Mouse (Mus musculus) induced T-regulatory cell, adult 2 months (primary cell): ENCODE data around the gene Sbf2.
A peak's percentile ranks its signal among the peaks of the same experiment; 100 is the strongest.

Experiments used
- DNase-seq: peaks from one replicate; pipeline ENCODE4 v3.0.0-alpha.2; 2012; ENCODE audit warnings: low read depth

Sbf2 gene

DNA sequence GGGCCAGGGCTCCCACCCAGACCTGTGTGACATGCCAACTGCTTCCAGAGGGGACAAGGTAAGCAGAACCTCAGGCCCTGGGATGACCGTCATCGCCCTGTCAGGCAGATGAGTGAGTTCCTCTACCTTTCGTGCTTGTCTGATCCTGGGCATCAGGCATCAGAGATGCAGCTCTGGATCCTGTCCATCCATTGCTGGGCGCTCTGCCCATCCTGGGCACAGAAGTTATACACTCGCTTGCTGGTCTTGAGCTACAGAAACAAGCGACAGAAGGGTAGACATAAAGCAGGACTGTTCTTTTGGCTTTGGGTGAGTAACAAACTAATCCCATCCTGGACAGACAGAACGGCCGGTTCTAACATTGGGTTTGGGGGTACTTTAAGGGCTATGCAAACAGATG is 305.5 kb downstream of the Sbf2 start:
- DNase-seq, result no peak

GRCm38 (mm10) chr7:110307741-110308140 is 307.0 kb downstream of the Sbf2 start:
- no peak for DNase-seq

GRCm38 (mm10) chr7:110306281-110306680 is 308.4 kb downstream of the Sbf2 start:
- DNase-seq, result no peak

- no peak for DNase-seq
These were observed 309.2 kb downstream of the Sbf2 start for GRCm38 (mm10) chr7:110305486-110305885.

GRCm38 (mm10) chr7:110302886-110303285 is 311.8 kb downstream of the Sbf2 start:
- no peak for DNase-seq

DNA sequence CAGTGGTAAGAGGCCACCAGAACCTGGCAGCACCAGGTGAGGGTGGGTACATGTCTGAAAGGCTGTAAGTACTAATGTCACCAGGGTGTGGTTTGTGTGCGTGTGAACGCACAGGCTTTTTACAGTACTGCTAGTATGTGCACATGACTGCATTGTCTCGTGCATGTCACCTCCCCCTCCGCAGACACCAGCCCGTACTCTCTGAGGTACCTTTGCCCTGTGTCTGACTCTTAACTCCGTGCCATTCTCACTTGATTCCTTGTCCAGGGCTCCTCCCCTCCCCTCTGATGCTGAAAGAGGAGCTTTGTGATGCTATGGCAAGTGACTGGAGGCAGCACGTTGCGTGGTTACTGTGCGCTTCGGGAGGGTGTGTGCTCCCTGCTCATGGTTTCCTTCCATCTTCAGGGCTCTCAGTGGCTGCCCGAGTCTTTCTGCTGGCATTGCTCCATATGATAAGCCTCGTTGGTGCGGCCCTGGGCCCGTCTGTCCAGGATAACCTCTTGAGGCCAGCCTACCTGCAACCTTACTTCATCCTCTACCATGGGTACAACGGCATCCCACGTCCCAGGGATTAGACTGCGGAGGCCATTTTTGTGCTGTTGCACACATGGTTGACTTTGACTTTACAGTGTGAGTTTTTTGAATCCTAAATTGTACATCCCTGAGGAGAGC is 315.8 kb downstream of the Sbf2 start:
- DNase-seq, result no peak

GRCm38 (mm10) chr7:110298090-110298489 is 316.6 kb downstream of the Sbf2 start:
- DNase-seq, result no peak

- no peak for DNase-seq
These were observed 317.1 kb downstream of the Sbf2 start for GRCm38 (mm10) chr7:110297611-110298010.

DNA sequence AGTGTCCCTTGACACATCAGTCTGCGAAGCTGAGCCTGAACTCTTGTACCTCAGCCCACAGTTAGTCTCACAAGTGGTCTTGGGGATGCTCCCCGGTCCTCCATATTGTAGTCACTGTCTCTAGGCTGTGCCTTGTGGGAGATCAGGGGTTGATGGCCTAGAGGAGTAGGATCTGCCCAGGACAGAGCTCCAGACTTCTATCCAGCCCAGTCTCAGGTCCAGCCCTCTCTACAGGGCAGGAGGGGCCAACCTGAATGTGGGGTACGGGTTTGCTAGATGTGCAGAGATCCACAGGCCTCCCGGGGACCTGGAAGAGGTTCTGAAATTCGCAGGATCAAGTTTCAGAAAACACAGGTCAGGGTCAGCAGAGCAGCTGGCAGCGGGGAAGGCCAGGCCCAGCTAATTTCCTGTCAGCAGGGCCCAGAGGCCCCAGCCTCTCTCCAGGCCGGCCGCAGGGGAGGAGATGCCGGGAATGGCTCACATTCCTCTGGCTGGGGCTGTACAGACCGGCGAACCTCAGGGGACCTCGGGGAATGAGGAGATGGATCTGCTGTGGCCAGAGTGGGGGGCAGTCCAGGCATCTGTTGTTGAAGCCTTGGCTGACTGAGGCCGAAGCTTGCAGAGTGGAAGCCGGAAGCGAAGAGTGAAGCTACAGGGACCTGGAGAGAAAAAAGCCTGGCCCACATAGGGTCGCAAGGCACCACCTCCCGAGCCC is 317.7 kb downstream of the Sbf2 start:
- DNase-seq, result no peak

- DNase-seq, result no peak
These were observed 325.1 kb downstream of the Sbf2 start for GRCm38 (mm10) chr7:110289647-110290046.

DNA sequence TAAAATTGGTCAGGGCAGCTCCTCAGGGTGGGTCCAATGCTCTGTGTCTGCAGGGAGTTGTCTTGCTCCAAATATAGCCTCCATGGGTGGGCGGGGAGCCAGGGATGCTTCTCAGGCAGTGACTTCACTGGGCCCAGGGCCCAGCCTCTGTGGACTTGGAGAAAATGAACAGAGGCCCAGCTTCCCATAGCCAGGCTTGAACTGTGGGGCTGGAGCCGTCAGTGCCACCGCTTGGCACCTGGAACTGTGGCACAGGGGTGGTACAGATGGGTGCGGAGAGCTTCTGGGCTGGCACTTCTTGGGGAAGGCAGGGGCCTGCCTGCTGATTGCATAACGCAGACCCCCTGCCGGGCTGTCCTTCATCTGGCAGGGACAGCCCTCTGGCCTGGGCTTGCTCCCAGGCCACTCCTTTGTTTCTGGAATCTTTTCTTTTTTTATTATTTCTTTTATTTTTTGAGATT is 326.0 kb downstream of the Sbf2 start:
- no peak for DNase-seq

DNA sequence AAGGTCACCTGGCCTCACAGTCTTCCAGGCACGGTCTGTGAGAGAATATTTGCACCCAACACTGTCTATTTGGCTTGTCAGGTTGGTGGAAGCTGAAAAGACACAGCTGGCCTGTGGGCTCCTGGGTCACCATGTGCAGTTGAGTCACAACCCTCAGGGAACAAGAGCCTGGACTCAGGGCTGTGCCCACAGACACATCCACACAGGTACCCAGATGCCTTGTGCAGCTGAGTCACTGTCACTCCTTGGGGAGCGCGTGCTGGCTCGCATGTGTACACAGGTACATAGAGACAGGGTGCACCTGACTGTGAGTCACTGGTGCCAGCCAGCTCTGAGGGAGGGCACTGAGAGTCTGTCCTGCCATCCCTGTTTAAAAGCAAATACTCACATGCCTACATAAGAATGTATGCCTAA is 326.5 kb downstream of the Sbf2 start:
- DNase-seq, result no peak

GRCm38 (mm10) chr7:110287476-110288071 is 327.1 kb downstream of the Sbf2 start:
- no peak for DNase-seq

DNA sequence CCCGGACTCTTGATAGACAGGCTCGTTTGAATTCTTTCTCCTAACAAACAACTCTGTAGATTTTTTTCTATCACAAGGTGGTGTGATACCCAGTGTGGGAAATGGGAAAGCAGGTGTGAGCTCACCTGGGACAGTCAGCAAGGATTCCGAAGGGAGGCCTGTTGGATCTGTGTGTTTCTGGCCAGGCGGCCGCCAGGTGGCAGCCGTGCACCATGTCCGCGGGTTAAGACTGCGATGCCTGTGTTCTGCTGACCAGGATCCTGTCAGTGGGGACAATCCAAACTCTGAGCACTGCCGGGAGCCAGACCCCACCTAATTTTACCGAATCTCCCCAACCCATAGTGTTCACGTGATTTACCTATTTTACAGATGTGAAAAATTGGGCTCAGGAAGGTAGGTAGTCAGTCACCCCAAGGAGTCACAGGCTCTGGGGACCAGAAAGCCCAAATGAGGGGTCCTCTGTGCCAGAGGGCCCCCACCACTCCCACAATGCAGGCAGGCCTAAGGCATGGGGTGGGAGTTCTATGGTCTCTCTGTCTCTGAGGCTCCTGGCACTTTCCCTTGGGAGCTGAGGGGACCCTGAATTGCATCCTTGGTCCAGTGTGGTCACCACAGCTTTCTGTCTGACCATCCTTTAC is 327.8 kb downstream of the Sbf2 start:
- peak; percentile 78 for DNase-seq

DNA sequence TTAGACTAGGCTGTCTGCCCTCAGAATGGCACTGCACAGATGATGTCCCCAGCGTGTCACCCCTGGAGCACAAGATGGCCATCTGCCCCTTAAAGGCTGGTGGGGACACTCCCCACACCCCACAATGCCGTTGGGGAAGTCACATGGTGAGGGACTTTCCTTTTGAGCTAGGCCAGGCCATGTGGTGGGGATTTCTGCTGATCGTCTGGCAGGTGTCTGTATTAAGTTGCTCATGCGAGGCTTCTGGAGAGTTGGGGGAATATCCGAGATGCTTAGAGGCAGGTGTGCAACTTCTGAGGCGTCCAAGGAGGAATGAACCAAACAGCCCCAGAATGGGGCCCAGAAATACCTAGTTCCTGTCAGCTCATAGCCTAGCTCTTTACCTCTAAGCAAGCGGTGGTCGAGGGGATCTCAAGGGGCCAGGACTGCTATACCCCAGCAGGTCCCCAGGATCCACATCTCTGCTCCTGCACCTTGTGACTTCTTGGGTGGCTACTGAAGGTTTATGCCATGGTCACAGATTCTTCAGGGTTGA is 328.5 kb downstream of the Sbf2 start:
- peak; percentile 53 for DNase-seq

DNA sequence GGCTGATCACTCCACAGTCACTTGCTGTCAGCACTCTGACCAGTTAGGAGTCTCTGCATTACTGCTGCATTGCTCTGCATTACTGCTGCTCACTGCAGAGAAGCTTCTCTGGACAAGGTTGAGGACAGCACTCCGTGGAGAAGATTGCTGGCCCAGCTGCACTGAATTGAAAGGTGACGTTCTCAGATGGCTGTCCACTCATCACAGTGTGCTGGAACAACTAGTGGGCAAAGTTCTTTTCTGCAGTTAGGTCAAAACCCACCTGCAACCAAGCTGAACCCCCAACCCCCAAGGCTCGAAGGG is 328.9 kb downstream of the Sbf2 start:
- no peak for DNase-seq

DNA sequence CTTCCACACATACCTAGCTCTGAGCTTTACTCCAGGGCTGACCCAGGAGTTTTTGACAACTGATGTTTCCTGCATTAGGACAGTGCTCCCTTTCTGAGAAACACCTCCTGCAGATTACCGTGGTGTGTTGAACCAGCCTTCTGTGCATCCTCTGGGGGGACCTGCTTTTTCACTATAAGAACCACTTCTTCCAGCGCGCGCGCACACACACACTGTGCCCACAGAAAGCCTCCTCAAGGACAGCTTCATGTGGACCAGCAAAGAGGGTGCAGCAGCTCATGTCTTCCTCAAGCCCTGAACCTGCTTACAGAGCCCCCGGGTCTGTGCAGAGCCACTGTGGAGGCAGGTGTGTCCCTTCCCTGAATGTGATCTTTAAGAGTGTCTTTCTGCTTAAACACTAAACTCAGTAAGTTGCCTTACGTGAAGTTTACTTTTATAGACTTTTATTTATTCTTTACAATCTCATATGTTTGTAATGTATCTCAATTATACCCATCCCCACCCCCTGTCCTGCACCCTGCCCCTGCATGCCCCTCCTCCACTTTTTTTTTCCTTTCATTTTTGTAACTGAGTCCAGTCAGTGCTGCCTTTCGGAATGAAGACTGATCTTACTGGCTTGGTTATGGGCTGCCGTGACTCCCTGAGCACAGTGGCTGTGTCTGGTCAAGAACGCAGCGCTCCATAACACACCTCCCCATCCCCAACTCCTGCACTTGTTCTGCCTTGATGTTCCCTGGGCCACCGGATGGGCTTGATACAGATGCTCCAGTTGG is 329.5 kb downstream of the Sbf2 start:
- no peak for DNase-seq

DNA sequence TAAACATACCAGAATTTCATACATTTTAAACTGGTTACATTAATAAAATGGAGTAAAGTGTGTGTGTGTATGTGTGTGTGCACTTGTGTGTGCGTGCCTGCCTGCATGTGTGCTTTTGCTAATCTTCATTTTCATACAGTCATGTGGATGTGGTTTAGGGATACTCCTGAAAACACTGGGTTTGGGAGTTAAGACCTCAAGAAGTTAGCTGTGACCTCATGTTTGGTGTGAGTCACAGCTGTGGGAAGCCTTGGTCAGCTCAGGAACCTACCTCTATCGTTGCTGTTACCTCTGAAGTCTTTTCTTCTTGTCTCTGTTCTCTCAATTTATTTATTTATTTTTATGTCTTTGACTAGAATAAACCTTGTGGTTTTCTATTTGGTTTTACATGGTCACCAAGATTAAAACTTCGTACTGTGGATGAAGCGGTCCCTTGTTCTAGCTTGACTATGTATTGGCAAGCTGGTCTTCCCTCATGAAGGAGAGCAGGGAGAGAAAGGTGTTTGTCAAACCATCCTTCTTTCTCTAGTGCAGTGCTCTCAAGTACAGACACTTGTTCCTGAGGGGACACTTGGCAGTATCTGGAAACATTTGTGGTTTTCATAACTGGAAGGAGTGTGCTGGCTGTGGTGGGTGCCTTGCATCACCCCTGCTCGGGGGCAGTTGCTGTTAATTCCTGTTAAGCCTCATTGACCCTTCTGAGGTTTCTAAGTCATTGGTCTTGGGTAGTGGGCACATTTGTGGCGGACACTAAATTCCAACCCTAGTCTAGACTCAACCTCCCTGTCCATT is 331.0 kb downstream of the Sbf2 start:
- no peak for DNase-seq

DNA sequence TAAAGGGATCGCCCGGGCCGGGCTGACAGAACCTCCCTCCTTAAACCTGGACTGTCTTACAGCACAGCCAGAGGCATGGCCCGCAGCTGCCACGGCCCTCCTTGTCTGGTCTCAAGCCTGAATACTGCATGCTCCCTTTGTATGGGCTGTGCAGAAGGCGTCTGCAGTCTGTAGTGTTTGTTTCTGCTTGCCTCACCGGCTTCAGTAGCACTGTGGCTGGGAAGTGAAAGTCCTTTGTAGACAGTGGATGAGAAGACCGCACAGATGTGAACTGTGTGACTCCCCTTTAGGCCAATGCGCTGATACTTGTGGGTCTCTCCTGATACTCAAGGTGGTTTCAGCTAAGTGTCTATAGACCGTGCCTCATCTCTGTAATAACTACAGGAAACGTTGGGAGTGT is 331.9 kb downstream of the Sbf2 start:
- no peak for DNase-seq

GRCm38 (mm10) chr7:110281435-110282256 is 333.1 kb downstream of the Sbf2 start:
- no peak for DNase-seq
